Mouse (Mus musculus) neural tube, embryonic 10.5 days (tissue): Measurements from ENCODE around the gene Yju2.

Experiments used
- DNase-seq: peaks from one replicate; pipeline ENCODE4 v3.0.0-alpha.2; 2017; ENCODE audit warnings: low spot score; ENCODE audit errors: extremely low spot score

Yju2 gene

GRCm38 (mm10) chr17:55959946-55960740 lies 1.2 kb downstream of the Yju2 start:
- no peak for DNase-seq

GRCm38 (mm10) chr17:55960791-55961190 lies 1.9 kb downstream of the Yju2 start:
- no peak for DNase-seq

- DNase-seq: no peak
These were observed 2.7 kb downstream of the Yju2 start for GRCm38 (mm10) chr17:55961631-55962030.

- DNase-seq: no peak
These were observed 4.3 kb downstream of the Yju2 start for GRCm38 (mm10) chr17:55963171-55963570.

- DNase-seq: no peak
These were observed 5.6 kb downstream of the Yju2 start for GRCm38 (mm10) chr17:55964496-55964895.

- DNase-seq: no peak
These were observed 6.1 kb downstream of the Yju2 start for GRCm38 (mm10) chr17:55964996-55965395.

- no peak for DNase-seq
These were observed 8.3 kb downstream of the Yju2 start for GRCm38 (mm10) chr17:55967186-55967585.

GRCm38 (mm10) chr17:55968210-55968609 lies 9.3 kb downstream of the Yju2 start:
- no peak for DNase-seq

GRCm38 (mm10) chr17:55969560-55969959 lies 10.7 kb downstream of the Yju2 start:
- DNase-seq: peak; percentile 60

- DNase-seq: peak; percentile 83
These were observed 11.3 kb downstream of the Yju2 start, which contains the start of gene Shd for GRCm38 (mm10) chr17:55969966-55970891. Gene Shd, plus strand, starts transcription at chr17:55970467.

- no peak for DNase-seq
These were observed 12.6 kb downstream of the Yju2 start for GRCm38 (mm10) chr17:55971453-55971852.

- DNase-seq: peak; percentile 72
These were observed 17.5 kb downstream of the Yju2 start for GRCm38 (mm10) chr17:55976255-55976862.

GRCm38 (mm10) chr17:55977301-55977700 lies 18.4 kb downstream of the Yju2 start:
- no peak for DNase-seq

GRCm38 (mm10) chr17:55986030-55986961 lies 27.4 kb downstream of the Yju2 start, which contains the start of gene Fsd1:
Gene Fsd1, plus strand, starts transcription at chr17:55986509.
- peak; percentile 83 for DNase-seq

- no peak for DNase-seq
These were observed 31.5 kb downstream of the Yju2 start for GRCm38 (mm10) chr17:55990278-55990898.

GRCm38 (mm10) chr17:55996007-55996406 lies 37.1 kb downstream of the Yju2 start:
- no peak for DNase-seq

GRCm38 (mm10) chr17:55999794-56000499 lies 41.0 kb downstream of the Yju2 start:
- DNase-seq: peak; percentile 15

GRCm38 (mm10) chr17:56003000-56003399 lies 44.1 kb downstream of the Yju2 start:
- no peak for DNase-seq

GRCm38 (mm10) chr17:56005415-56006061 lies 46.6 kb downstream of the Yju2 start, which contains the start of the genes Stap2 and Mpnd:
Gene Stap2, minus strand, starts transcription at chr17:56005584.
Gene Mpnd, plus strand, starts transcription at chr17:56005711.
- no peak for DNase-seq
